Mouse (Mus musculus) liver, adult 2 months (tissue): Measurements from ENCODE around the gene Prm2. TPM values are rescaled to one million over a fixed set of nuclear protein-coding genes. Genes with fewer than 3 reads are reported as not detected.
"Not testable (repeated sequence)": the region's sequence is repeated elsewhere in the genome, so short reads cannot be mapped to it uniquely, and the experiment has no call there.

Experiments
- DNase-seq: peaks from one replicate; pipeline ENCODE4 v3.0.0-alpha.2; 2011; ENCODE audit warnings: low read depth, low spot score; ENCODE audit errors: extremely low read depth
- H3K27ac ChIP-seq: fragments of 200-500 bp; replicated peaks from 2 replicates; pipeline ENCODE4 v1.5.1; 2012; ENCODE audit warnings: low read depth, mild to moderate bottlenecking, control low read depth, inconsistent platforms, low read length; ENCODE audit not compliant: insufficient read depth
- H3K27me3 ChIP-seq: fragments of 200-500 bp; 2 replicates; pipeline ENCODE4 v1.6.1; 2012; ENCODE audit warnings: mild to moderate bottlenecking, moderate library complexity, low read length, inconsistent platforms; ENCODE audit not compliant: control insufficient read depth, insufficient read depth
- H3K36me3 ChIP-seq: fragments of 200-500 bp; 2 replicates; pipeline ENCODE4 v1.6.1; 2012; ENCODE audit warnings: low read length, inconsistent platforms; ENCODE audit not compliant: control insufficient read depth, insufficient read depth
- H3K4me1 ChIP-seq: fragments of 200-500 bp; 2 replicates; pipeline ENCODE4 v1.6.1; 2011; ENCODE audit warnings: low read length; ENCODE audit not compliant: control insufficient read depth, insufficient read depth
- H3K4me3 ChIP-seq: fragments of 200-500 bp; 2 replicates; pipeline ENCODE4 v1.5.1; 2011; ENCODE audit warnings: low read depth, mild to moderate bottlenecking, control low read depth, low read length, moderate library complexity; ENCODE audit not compliant: insufficient read depth
- H3K79me2 ChIP-seq: fragments of 200-500 bp; 2 replicates; pipeline ENCODE4 v1.6.1; 2012; ENCODE audit warnings: inconsistent platforms, mild to moderate bottlenecking, low read length, moderate library complexity; ENCODE audit not compliant: control insufficient read depth, insufficient read depth
- H3K9ac ChIP-seq: fragments of 200-500 bp; 2 replicates; pipeline ENCODE4 v1.6.1; 2012; ENCODE audit warnings: low read depth, mild to moderate bottlenecking, control low read depth, inconsistent platforms, low read length
- CTCF ChIP-seq: fragments of 200-500 bp; IDR thresholded peaks from 2 replicates; pipeline ENCODE4 v1.5.1; 2011; ENCODE audit warnings: low read depth, low read length, control low read depth
- POLR2A ChIP-seq: fragments of 200-500 bp; IDR thresholded peaks from 2 replicates; pipeline ENCODE4 v1.6.1; 2011; ENCODE audit warnings: low read length, control low read depth; ENCODE audit not compliant: insufficient read depth; ENCODE audit errors: extremely low read depth
- WGBS: fragments of 180-500 bp; shearing (Covaris S2); methylation state at CpG from one replicate; pipeline ENCODE4 v1.1.7; 2018; 5-methylcytosine and 5-hydroxymethylcytosine counted together
- polyA plus RNA-seq: library from polyadenylated mRNA; depleted of rRNA; stranded (reverse); fragments of >200 nt; gene quantifications from 2 replicates; pipeline ENCODE4 v1.2.3, GENCODE M21; 2012
- total RNA-seq: library from RNA; depleted of rRNA; stranded (reverse); fragments of >200 nt; gene quantifications from 2 replicates; pipeline ENCODE4 v1.2.3, GENCODE M21; 2014

The Prm2 gene
- total and polyA plus RNA-seq, 2 experiments = not detected

DNA sequence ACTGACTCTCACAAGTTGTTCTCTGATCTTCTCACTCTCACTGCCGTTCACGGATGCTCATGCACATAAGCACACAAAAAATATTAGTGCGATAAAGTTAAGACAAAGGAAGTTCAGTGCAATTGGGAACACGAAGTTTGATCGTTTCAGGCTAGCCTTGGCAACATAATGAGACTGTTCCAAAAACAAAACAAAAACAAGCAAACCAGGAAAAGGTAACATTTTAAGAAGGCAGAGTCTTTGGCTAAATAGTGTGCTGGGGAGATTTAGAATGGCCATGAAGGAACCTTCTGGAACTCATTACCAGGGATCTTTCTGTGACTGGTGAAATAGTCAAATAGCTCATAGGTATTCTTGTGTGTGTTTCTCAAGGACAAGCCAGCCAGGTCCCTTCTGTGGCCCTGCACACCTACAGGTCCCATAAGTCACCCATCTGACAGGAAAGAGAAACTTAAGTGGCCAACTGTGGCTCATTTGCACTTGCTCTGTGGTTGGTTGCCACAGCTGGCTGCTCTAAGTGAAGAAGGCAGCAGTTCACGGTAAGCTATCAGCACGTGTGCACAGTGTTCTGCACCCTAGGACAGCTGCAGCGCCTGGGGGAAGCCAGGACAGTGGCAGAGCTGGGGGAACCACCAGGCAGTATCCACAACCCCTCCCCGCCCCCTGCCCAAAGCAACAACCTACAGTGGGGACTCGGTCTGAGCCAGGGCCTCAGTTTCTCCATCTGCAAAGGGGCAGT lies 10.0 kb upstream of the Prm2 start, which contains the start of gene Prm1:
Prm1 (minus strand) TSS at position 51 of the 739 bp plus-strand sequence.
- 85% methylated on average over 10 of the region's 10 CpGs for WGBS
- no peaks in the 10 kb centered on the region for H3K27me3 ChIP-seq
- no peak for DNase-seq

DNA sequence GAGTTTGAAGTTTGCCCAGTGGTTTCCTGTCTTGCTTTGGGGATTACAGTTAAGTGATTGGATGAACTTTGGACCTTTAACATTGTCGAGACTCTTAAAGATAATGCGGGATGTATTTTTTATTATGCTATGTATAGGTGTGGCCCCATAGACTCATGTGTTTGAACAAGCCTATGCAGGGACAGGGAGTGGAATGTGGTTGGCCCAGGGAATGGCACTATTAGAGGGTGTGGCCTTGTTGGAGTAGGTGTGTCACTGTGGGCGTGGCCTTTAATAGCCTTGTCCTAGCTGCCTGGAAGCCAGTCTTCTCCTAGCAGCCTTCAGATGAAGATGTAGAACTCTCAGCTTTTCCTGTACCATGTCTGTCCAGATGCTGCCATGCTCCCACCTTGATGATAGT lies 6.5 kb upstream of the Prm2 start:
- DNase-seq, H3K4me1 ChIP-seq: not testable (repeated sequence)
- WGBS = 63% methylated on average over 3 of the region's 3 CpGs

More for the DNA sequence above, 10.0 kb upstream of the Prm2 start, which contains the start of gene Prm1:
- TF ChIP-seq CTCF = no peak
- TF ChIP-seq POLR2A = no peak
- no peak within 1 kb of the TSS for H3K4me3 ChIP-seq
- no peak within 1 kb of the TSS for H3K9ac ChIP-seq
- no peak within 1 kb of the TSS for H3K27ac ChIP-seq
- no peaks in the 10 kb centered on the region for H3K79me2 ChIP-seq
- H3K36me3 ChIP-seq = no peaks in the 10 kb centered on the region
- no peaks in the 10 kb centered on the region for H3K4me1 ChIP-seq

DNA sequence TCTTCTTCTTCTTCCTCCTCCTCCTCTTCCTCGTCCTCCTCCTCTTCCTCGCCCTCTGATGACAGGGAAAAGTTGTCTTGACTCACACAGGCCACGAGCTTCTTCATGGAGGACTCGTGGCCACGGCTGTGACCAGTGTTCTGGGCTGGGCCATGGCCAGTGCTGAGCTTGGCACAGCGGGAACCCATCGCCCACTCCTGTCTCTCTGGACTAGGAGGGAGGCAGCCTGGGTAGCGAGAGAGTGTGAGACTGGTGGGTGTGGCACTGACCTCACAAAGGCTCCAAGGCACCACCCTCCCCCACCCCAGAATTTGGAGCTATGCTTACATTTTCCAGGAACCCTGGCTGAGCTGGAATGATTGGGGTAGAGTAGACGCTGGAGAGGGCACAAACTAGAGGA lies 5.2 kb downstream of the Prm2 start, which contains the start of gene Prm3:
Prm3 (minus strand) TSS at position 213 of the 400 bp plus-strand sequence.
- no peaks in the 10 kb centered on the region for H3K36me3 ChIP-seq
- no peak within 1 kb of the TSS for H3K27ac ChIP-seq
- WGBS = 91% methylated on average over 9 of the region's 9 CpGs
- no peaks in the 10 kb centered on the region for H3K79me2 ChIP-seq
- H3K4me1 ChIP-seq = no peaks in the 10 kb centered on the region
- no peak for TF ChIP-seq CTCF
- TF ChIP-seq POLR2A = no peak
- no peak within 1 kb of the TSS for H3K9ac ChIP-seq
- DNase-seq = no peak
- no peak within 1 kb of the TSS for H3K4me3 ChIP-seq
- no peaks in the 10 kb centered on the region for H3K27me3 ChIP-seq

More for the DNA sequence above, 6.5 kb upstream of the Prm2 start:
- H3K36me3 ChIP-seq, H3K4me3 ChIP-seq, H3K9ac ChIP-seq, H3K79me2 ChIP-seq, H3K27me3 ChIP-seq, H3K27ac ChIP-seq: not testable (repeated sequence)

DNA sequence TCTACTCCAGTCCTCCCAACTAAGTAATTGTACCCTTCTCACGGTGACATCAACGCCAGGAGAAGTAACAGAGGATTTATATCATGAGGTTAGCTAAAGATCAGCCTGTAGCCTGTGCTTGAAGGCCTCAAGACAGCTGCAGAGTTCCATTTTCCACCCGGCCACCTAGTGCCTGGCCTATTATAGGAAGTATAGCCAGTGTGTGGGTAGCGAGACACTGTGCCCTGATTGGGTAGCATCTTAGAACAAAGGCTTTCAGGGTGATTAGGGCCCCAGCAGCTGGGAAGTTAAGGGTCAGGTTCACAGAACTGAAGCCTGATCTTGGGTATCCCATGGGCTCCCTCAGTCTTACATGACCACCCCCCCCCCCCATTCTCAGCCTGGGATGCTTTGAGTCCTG lies 7.1 kb downstream of the Prm2 start:
- WGBS = 96% methylated on average over 4 of the region's 4 CpGs
- no peaks in the 10 kb centered on the region for H3K79me2 ChIP-seq
- no peak overlapping the region for H3K27ac ChIP-seq
- no peak for DNase-seq
- no peak overlapping the region for H3K4me3 ChIP-seq
- no peak overlapping the region for H3K9ac ChIP-seq
- H3K36me3 ChIP-seq = no peaks in the 10 kb centered on the region
- H3K4me1 ChIP-seq = no peaks in the 10 kb centered on the region
- H3K27me3 ChIP-seq = 0 out of 2 replicates have a peak, but pooled peaks cover 5% of the 10 kb centered on the region
- TF ChIP-seq POLR2A (no peak), CTCF (no peak)

DNA sequence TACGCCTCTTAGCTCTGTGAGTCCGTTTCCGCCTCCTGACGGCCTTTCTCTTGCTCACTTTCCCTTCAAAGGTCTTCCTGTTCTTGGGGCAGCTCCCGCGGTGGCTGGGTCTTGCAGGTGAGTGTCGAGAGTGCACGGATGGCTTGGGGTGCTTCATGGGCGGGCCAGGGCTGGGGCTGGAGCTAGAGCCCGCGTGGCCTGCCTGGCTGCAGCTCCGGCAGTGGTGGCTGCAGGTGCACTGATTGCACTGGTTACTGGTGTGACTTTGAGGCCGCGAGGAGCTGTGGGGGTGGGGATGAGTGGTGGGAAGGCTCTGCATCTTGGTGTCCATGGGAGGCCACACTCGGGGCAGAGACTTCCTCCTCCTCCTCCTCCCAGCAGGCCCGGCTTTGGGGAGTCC lies 7.7 kb downstream of the Prm2 start, which contains the start of gene Tnp2:
Tnp2 (minus strand) TSS at position 390 of the 400 bp plus-strand sequence.
- no peaks in the 10 kb centered on the region for H3K4me1 ChIP-seq
- 75% methylated on average over 16 of the region's 16 CpGs for WGBS
- DNase-seq = no peak
- H3K27ac ChIP-seq = no peak within 1 kb of the TSS
- 0 out of 2 replicates have a peak, but pooled peaks cover 5% of the 10 kb centered on the region for H3K27me3 ChIP-seq
- H3K4me3 ChIP-seq = no peak within 1 kb of the TSS
- TF ChIP-seq CTCF = no peak
- TF ChIP-seq POLR2A = no peak
- no peaks in the 10 kb centered on the region for H3K36me3 ChIP-seq
- no peaks in the 10 kb centered on the region for H3K79me2 ChIP-seq
- H3K9ac ChIP-seq = no peak within 1 kb of the TSS

DNA sequence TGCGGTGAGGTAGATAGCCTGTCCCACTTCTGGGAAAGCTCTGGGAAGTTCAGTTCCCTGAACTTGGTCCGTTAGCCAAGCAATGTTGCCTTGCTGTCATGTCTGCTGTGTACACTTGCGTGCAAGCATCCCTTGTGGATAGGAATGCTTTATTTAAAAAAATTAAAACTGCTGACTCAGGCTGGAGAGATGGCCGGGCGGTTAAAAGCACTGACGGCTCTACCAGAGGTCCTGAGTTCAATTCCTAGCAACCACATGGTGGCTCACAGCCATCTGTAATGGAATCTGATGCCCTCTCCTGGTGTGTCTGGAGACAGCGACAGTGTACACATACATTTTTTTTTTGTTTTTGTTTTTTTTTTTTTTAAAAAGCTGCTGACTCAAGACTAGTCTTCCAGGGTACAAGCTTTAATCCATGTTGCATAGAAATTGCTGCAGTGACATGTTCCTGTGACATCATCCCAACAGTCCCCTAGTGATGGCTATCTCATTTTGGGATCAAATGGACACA lies 8.3 kb downstream of the Prm2 start:
- 0 out of 2 replicates have a peak, but pooled peaks cover 5% of the 10 kb centered on the region for H3K27me3 ChIP-seq
- H3K9ac ChIP-seq = no peak overlapping the region
- no peaks in the 10 kb centered on the region for H3K36me3 ChIP-seq
- WGBS = 56% methylated on average over 7 of the region's 7 CpGs
- H3K4me3 ChIP-seq = no peak overlapping the region
- H3K27ac ChIP-seq = no peak overlapping the region
- no peak for DNase-seq
- H3K79me2 ChIP-seq = no peaks in the 10 kb centered on the region
- no peaks in the 10 kb centered on the region for H3K4me1 ChIP-seq
- TF ChIP-seq CTCF (no peak), POLR2A (no peak)
